Mouse (Mus musculus) liver, adult (tissue): ENCODE data around the gene Smap2.
A peak's percentile ranks its signal among the peaks of the same experiment; 100 is the strongest.

ENCODE experiments used
- GATA4 ChIP-seq: IDR thresholded peaks from 2 replicates; pipeline ENCODE4 v1.6.1; 2014; ENCODE audit warnings: mild to moderate bottlenecking, low read length; ENCODE audit not compliant: insufficient replicate concordance

The Smap2 gene

DNA sequence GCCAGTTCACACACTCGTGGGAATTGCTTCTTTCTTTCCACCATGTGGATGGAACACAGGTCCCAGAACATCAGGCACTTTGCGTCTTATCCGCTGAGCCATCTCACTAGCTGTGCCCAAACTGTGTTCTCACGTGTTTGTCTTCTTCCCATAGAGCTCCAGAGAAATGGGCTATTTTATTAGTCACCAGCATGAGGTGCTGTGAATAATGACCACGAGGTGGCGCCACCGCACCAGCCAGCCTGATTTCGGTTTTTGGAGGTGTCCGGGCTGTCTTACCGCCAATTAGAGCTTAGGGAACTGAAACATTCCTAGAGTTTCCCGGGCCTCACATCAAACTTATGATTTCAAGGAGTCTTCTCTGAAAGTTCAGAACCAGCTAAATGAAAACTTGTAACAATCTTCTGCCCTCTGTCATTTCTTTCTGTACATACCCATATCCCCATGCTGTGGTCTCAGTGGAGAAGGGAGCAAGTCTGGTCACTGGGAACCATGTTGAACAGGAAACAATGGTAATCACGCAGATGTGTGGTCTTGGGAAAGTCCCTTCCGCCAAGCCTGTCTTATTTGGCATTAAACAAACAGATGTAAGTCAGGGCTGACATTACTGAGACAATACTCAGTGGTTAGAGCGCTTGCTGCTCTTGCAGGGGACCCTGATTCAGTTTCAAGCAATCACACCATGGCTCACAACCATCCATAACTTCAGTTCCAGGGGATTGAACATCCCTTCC lies 11.8 kb upstream of the Smap2 start:
- no peak for TF ChIP-seq GATA4

DNA sequence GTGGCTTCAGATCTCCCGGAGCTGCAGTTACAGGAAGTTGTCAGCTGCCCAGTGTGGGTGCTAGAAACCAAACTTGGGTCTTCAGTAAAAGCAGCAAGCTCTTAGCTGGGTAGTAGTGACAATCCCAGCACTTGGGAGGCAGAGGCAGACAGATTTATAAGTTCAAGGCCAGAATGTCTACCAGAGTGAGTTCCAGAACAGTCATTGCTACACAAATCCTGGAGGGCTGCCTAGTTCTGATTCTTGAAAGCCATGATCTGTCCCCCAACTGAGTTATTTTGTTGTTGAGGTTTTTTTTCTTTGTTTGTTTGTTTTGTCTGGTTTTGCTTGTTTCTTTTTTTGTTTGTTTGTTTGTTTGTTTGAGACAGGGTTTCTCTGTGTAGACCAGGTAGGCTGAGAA lies 11.1 kb upstream of the Smap2 start:
- no peak for TF ChIP-seq GATA4

DNA sequence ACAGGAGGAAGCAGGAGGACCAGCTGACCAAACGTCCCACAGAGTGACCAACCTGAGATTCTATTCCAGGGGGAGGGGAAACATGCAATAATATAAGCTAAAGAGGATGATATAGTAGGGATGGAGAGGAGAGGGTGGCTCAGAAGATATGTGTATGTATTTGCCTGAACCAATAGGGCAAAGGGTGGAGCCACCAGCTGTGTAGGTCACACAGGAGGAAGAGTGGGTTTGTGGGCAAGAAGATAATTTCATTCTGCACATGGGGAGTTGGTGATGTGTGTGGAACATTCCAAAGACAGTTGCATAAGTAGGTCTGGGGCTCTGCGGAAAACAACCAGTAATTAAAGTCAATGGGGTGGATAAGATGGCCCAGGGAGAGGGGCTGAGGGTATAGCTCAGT lies 8.6 kb upstream of the Smap2 start:
- no peak for TF ChIP-seq GATA4

DNA sequence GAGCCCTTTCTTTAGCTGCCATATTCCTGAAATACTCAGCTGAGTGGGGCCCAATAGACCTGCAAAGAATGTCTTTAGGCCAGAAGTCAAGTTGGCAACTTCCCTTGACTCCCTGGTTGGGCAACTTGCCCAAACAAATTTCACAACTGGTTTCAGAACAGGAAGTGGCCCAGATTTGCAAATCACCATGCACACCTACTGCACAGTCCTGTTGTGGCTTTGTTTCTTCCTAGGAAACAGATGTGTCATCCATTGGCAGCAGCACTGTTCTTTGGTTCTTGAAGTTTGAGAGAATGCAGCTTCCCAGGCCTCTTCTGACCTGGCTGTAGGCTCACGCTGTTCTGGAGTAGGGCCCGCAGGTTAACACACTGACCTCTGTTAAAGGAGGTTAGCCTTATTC lies 6.9 kb upstream of the Smap2 start:
- TF ChIP-seq GATA4 = 0 out of 2 replicates have a peak, but pooled peaks have one; percentile 48

DNA sequence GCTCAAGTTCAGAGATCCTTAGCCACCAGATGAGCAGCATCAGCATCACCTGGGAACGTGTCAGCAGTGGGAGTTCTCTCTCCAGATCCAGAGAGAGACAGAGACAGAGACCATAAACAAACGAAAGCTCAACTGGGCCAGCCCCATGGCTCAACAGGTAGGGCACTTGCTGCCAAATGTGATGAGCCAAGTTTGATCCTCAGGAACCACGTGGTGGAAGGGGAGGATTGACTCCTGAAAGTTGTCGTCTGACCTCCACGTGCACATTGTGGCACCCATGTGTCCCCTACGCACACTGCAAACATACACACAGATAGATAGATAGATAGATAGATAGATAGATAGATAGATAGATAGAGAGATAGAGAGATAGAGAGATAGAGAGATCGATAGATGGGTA lies 6.4 kb upstream of the Smap2 start:
- peak; percentile 49 for TF ChIP-seq GATA4

DNA sequence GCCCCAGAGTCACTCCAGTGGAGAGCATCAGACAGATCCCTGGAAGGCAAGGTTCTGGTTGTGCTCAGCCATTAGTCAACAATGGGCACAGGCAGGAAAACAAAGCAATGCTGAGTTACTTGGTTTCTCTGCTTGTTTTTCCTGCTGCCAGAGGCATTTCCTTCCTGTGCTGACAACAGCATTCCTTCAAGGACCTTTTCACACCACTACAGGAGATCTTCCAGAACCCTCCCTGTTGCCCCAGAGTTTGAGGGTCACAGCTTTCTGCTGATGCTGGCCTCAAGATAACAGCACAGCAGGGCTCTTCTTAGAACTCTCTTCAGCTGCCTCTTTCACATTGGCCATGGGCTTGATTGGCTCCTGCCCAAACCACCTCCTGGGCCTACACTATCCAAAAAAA lies 4.9 kb upstream of the Smap2 start:
- TF ChIP-seq GATA4 = peak; percentile 64; the same call in 1 of the 2 replicates

DNA sequence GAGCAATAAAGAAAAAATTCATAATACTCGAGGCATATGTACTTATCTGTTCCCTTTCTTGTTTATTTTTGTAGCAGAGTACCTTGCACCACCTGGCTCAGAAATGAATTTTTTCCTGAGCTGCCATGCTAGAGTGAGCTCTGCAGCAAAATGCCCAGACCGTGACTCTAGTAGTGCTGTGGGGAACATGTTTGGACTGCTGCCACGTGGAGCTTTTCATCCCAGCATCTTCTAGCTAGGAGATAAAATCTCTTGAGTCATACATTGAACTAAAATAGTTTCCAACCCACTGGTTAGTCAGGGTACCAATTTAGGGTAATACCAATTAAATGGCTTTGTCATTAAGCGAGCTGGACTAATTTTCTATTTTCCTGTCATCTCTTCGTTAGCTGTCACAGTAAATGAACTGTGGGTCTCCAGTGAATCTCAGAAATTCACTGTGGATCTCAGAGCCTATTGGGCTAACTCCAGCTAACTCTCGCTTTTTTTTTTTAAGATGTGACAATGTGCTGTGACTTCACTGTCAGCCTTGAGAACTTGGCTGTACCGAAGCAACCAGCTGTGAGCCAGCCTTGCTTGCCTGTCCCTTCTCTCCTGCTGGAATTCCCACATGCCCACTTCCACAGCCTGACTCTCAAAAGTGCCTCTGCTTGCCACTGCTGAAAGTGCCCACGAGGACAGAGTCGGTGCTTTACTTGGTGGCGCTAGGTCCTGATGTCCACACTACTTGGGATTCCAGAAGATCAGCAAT lies 3.2 kb upstream of the Smap2 start:
- TF ChIP-seq GATA4 = no peak

DNA sequence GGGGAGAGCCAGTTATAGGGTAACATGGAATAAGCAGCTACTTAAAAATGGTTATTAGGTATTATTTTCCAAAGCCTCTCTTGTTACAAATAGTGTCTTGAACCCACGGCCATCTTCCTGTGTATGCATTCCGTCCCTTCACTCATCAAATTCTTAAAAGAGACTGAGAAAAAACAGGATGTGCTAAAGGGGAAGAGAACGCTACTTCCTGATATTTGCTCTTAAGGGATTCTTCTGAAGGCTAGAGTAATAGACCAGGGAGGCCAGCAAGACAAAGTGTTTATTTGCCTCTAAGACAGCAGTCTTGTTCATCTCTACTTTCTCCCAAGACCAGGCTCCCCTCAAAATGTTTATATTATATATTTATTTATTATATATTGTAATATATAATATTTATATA lies 1.2 kb upstream of the Smap2 start:
- TF ChIP-seq GATA4 = no peak

DNA sequence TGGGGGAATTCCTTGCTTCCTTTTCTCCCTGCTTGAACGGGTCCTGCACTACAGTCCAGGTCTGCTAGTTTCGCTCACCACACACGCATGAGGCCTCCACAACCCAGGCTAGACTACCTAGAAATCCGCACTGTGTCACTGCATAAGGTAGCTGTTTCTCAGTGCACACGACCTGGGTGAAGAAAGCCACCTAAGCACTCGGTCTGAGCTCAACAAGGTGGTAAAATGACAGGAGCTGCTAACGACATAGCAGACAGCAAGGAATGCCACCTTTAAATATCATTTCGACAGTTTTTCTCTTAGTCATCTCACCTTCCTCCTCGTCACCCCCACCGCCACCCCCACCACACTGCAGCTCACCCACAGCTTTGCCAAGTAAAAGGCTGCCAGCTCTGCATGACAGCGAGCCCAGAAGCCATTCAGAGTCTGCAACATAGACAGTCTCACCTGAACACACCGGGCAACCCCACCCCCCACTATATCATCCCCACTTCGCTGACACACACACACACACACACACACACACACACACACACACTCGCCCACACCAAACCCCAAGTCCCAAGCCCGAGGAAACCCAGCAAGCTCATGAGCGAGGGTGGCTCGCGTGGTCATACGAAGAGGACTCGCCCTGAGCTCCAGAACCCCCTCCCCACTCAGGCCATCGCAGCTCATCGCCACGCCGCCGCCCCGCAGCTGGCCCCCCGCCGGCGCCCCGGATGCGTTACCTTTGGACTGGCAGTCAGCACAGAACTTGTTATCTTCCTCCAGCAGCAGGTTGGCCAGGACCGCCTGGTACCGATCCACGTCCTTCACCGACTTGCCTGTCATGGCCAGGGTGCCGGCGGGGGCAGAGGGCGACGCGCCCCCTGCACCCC lies 787 bp downstream of the Smap2 start:
- peak; percentile 83; the same call in 1 of the 2 replicates for TF ChIP-seq GATA4

DNA sequence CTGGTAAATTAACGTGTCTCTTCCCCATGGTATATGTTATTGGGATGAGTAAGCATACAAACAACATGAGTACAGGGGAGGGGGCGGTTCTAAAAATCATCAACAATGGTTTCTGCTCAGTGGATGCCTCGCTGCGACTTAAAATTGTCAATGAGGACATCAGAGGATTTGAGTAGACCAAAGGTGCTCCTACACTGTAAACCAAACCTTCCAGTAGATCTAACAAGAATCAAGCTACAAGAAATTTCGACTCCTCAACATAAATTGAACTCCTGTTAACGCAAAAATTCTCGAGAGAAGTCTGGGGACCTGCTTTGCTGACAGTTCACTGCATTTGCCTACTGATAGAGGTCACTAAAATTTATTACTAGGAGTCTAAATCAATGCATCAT lies 1.8 kb downstream of the Smap2 start:
- no peak for TF ChIP-seq GATA4

DNA sequence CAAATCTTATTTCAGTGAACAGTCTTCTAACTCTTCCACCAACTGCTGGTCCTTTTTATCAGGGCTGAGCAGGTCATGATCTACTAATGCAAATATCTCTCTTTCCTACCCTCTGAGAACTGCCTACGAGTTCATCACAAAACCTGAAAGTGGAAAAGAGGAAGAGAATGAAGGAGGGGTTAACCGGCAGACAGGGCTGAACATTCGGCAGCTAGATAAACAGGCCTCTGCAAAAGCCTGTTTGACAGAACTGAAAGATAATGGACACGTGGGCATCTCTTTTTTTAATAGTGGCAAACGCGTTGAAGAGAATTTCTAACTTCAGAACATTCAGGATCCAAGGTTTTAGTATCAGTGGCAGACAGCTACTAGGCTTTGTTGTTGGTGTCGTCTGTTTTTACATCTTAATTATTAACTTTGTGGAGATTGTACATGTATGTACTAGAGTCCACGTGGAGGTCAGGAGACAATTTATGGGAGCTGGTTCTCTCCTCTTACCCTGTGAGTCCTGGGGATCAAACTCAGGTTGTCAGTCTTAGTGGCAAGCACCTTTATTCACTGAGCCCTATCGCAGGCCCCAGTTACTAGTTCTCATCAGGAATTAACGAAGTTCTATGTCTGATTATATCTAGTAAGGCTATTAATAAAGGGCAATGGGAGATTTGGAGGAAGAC lies 2.3 kb downstream of the Smap2 start:
- TF ChIP-seq GATA4 = no peak; the same call in 1 of the 2 replicates

DNA sequence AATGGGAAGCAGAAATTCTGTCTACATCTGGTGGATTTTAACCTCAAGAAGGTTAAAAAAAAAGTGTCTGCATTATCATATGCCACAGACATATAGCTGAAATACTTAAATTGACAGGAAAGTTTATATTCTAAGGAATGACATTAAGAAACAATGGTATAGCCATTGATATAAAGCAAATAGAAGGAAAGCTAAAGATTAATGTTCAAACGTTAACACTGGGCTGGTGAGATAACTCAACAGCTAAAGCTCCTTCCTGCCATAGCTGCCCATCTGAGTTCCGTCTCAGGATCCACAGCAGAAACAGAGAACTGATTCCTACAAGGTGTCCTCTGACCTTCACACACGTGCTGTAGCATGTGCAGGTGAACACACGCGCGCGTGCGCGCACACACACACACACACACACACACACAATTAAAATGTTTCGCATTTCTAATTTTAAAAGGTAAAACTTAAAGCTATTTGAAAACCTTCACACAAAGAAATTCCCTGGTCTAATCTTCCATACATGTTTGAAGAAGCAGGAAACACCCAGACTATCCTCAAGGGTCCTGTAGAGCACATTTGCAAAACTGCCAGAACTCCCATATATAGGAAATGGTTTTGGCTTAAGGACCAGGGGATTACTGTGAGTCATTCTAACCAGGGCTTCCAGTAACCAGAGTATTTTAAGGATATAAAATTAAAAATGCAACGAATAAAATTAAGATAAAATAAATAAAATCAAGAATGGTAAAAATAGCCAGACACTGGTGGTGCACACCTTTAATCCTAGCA lies 6.1 kb downstream of the Smap2 start:
- no peak for TF ChIP-seq GATA4

DNA sequence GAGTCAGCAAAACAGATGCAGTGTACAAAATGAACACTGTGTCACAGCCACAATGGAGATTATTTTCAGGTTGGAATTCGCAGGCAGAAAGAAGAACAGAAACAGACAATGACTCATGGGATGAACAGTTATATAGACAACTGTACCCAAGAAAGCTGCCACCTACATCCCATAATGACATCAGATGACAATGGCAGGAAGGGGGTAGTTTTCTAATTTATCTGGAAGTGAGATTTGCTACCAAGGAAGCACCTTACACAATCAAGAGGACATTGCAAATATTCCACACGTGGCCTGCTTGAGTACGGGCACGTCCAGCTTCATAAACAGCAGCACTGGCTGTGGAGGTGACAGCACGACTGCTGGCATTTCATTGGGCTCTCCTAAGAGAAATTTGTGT lies 7.9 kb downstream of the Smap2 start:
- no peak for TF ChIP-seq GATA4

DNA sequence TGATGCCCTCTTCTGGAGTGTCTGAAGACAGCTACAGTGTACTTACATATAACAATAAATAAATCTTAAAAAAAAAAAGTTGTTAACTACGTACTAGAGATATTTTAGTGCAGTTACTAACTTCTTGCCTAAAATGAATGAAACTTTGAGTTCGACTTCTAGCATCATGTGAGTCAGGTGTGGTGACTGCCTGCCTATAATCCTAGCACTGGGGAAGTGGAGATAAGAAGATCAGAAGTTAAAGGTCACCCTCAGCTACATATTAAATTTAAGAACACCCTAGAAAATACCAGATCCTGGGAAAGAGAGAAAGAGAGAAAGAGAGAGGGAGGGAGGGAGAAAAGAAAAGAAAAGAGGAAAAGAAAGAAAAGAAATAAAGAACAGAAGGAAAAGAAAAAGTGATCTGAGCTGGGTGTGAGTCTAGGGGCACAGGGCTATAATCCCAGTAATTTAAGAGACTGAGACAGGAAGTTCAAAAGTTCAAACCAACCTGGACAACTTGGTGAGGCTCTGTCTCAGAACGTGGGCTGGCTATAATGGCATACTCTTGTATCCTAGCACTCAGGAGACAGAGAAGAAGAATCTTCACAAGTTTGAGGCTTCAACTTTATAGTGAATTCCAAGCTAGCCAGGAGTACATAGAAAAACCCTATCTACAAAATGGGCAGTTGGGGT lies 8.8 kb downstream of the Smap2 start:
- no peak for TF ChIP-seq GATA4
